Mouse (Mus musculus): ENCODE measurements around the gene Ccdc84.
"Not testable (repeated sequence)": the region's sequence is repeated elsewhere in the genome, so short reads cannot be mapped to it uniquely, and the experiment has no call there.

Gene Ccdc84

DNA sequence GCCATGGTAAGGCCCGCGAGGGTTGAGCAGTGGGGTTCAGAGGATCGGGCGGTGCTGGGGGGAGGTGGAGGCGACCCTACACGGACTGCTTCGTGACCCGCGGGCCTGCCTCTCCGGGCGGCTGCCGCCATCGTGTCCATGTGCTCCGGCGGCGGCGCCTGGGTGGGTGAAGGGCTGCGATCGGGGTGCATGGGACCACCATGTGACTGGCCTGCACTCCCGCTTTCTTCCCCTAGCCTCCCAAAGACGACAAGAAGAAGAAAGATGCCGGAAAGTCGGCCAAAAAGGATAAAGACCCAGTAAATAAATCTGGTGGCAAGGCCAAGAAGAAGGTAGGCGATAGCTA, 10.6 kb downstream of the Ccdc84 start:
- no peak for DNase-seq

DNA sequence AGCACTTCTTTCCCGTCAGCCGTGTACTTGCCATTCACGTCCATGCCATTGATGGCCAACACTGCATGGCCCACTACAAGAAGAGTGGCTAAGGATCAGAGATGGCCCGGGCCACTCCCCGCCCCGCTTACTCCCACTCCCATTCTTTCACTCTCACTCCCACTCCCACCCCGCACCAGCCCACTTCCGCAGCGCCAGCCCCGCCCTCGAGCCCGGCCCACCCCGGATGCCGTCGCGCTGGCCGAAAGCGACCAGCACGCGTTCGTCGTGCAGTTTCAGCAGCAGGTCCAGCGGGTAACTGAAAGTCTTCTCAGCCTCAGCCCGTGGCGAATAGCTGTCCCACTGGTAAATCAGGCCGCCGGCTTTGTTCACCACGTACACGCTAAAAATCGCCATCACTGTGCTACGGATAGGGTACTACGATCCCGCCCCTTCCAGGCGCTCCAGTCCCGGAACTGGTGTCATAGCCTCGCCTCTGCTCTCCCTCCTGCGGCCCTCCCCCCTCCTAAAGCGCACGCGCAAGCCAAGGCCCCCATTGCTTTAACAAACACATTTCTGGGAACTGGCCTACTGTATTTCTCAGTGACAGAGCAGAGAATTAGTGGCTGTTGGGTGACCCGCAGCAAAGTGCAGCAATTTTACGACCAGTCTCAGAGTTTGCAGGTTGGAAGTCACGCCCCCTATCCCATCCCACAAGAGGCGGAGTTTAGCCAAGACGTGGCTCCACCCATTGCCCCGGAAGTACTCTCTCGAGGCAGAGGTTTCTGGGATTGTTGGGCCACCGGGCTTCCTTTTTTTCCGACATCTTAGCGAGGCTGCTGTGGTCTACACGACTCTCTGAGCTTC, 11.2 kb downstream of the Ccdc84 start, which contains the start of the genes Rps25 and Trappc4:
Rps25 (plus strand) TSS at position 234 of the 846 bp plus-strand sequence.
Trappc4 (minus strand) TSS at position 695 of the 846 bp plus-strand sequence.
- DNase-seq: peak; percentile 83

DNA sequence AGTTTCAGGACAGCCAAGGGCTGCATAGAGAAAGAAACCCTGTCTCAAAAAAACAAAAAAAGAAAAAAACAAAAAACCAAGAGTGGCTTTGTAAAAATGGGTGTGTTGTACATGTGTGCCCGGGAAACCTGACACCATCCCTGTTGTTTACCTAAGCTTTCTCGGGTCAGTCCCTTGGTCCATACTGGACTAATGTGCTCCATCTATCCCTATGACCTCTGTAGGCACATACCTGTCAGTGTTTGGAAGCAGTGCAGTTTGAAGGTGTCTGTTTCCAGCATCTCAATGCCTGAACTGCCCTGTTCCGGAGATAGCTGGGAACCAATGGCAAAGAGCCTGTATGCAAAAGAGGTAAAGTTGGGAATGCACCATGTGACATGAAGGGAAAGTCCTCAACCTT, 13.4 kb downstream of the Ccdc84 start:
- no peak for DNase-seq

- no peak for DNase-seq
Observed at GRCm38 (mm10) chr9:44401081-44401480, 17.3 kb downstream of the Ccdc84 start.

DNA sequence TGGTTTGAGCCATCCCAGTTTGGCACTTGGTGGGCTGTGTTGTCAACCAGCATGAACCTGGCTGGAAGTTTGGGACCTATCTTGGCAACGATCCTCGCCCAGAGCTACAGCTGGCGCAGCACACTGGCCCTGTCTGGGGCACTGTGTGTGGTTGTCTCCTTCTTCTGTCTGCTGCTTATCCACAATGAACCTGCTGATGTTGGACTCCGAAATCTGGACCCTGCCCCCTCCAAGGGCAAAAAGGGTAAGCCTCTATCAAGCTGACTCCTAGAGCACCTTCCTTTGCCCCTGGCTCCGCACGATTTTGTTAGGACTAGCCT, 18.6 kb downstream of the Ccdc84 start:
- DNase-seq: no peak

DNA sequence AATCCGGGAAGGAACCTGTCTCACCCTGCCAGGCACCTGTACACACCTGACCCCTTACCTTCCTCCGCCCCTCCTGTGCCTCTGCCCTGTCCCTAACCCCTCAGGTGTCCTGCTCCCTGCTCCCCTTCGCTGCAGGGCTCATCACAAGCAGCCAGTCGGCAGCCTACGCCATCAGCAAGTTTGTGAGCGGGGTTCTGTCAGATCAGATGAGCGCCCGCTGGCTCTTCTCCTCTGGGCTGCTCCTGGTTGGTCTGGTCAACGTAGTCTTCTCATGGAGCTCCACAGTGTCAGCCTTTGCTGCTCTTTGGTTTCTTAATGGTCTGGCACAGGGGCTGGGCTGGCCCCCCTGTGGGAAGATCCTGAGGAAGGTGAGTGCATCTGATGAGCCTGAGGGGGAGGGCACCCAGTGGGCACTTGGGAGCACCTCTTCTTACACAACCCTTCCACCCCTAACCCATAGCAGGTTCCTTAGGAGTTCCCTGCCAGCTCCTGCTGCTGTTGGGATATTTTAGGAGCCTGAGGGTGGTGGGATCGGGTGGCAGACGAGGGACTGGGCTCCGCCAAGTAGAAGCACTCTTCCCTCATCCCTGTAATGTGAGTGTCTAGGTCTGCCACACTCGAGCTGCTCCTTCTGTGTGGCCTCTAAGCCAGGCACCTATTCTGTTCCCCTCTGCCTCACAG, 19.1 kb downstream of the Ccdc84 start:
- DNase-seq: no peak

GRCm38 (mm10) chr9:44398551-44398950, 19.8 kb downstream of the Ccdc84 start:
- no peak for DNase-seq

GRCm38 (mm10) chr9:44398087-44398486, 20.3 kb downstream of the Ccdc84 start:
- no peak for DNase-seq

DNA sequence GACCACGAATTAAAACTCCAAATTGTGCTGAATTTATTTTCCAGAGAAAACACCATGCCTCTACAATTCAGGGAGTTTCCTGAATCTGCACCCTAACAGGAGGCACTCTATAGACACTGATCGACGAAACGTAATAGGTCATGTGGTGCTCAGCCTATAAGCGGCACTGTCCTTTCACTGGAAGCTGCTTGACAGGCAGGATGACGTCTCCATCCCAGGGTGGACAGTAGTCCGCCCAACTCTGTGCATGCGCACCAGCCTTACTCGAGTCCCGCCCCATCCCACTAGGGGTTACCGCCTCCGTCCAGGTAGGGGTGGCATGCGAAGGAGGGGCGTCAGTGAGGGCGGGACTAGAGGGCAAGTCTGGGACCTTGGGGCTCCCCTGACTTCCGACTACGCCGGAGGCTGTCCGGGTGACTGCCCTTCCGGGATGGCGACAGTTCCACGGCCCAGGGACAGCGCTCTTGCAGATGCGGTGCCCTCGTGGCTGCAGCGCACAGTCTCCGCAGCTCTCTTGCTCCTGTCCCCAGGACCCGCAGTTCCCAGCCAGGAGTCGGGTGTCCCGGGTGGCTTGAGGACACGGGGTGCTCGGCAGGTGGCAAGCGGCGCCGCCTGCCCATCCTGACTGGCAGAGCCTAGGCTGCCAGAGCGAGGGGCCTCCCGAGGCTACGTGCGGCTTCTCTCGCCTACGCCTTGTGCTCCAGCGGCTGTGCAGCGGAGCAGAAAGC, 21.5 kb downstream of the Ccdc84 start, which contains the start of gene Slc37a4:
Slc37a4 (plus strand) TSS at position 169 of the 728 bp plus-strand sequence.
- peak; percentile 81 for DNase-seq

GRCm38 (mm10) chr9:44391466-44391865, 26.9 kb downstream of the Ccdc84 start:
- DNase-seq: peak; percentile 82

DNA sequence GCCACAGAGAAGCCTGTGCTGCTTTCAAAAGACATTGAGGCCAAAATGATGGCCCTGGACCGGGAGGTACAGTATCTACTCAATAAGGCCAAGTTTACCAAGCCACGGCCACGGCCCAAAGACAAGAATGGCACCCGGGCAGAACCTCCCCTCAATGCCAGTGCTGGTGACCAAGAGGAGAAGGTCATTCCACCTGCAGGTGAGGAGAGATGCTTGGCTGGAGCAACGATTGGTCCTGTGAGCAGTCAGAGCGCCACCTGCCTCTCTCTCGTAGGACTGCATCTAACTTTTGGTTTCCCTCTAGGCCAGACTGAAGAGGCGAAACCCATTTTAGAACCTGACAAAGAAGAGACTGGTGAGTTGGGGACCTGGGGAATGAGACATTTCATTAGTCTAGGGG, 29.1 kb downstream of the Ccdc84 start:
- peak; percentile 49 for DNase-seq

- no peak for DNase-seq
Observed at GRCm38 (mm10) chr9:44387221-44387620, 31.1 kb downstream of the Ccdc84 start.

- no peak for DNase-seq
Observed at GRCm38 (mm10) chr9:44384596-44384995, 33.8 kb downstream of the Ccdc84 start.

- no peak for DNase-seq
Observed at GRCm38 (mm10) chr9:44379862-44380261, 38.5 kb downstream of the Ccdc84 start.

DNA sequence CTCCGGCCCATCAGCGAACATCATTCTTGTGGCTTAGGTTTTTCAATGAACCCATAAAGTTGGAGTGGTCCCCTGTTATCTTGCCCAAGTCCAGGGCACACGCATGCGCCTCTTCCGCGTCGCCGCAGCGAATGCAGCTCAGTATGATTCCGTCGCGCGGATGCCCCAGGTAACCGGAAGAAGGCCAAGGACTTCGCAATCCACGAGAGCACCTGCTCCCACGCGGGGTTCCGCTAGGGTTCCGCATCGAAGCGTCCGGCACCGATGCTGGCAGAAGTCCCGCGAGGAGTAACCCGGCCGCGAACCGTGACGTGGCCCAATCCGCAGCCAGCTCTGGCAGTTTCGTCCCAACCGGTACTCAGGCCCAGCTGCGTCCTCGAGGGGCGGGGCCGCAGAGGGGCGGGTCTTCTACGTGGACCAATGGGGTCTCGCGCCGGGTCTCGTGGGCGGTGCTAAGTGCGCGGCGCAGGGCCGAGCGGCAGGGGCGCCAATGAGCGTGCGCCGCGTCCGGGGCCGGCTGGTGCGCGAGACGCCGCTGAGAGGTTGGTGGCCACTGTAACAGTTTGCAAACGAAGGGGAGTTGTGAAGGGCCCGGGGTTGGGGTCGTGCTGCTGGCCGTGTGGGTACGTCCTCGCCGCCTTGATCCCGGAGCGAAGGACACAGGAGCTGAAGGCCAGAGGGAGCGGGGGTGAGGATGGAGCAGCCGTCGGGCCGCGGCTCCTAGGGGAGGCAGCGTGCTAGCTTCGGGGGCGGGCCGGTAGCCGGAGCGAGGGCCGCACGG, 39.1 kb downstream of the Ccdc84 start, which contains the start of gene Hyou1:
Hyou1 (plus strand) TSS at position 437 of the 781 bp plus-strand sequence.
- peak; percentile 99 for DNase-seq

DNA sequence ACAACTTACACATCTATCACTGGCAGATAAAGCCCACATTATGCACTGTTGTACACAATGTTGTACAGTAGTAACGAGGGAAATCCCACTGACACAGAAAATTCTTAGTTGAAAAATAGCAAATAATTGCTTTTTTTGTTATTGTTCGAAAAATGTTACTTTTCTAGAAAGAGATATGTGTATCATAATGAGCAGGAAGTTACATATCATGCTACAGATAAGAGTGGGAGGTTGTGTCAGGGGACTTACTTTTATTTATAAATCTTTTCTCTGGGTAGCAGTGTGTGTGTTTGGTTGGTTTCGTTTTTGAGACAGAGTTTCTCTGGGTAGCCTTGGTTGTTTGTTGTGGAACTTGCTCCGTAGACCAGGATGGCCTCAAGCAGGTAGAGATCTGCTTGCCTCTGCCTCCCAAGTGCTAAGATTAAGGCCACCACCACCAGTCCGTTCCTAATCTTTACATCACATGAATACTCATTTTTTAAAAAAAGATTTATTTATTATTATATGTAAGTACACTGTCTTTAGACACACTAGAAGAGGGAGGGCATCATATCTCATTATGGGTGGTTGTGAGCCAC, 40.1 kb downstream of the Ccdc84 start:
- no peak for DNase-seq

DNA sequence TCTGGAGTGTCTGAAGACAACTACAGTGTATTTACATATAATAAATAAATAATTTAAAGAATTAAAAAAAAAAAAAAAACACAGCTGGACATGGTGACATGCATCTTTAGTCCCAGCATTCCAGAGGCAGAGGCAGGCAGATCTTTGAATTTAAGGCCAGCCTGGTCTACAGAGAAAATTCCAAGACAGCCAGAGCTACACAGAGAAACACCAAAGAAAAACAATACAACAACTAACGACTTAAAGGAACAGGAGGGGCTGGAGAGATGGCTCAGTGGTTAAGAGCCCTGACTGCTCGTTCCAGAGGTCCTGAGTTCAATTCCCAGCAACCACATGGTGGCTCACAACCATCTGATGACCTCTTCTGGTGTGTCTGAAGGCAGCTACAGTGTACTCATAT, 41.0 kb downstream of the Ccdc84 start:
- DNase-seq: not testable (repeated sequence)

DNA sequence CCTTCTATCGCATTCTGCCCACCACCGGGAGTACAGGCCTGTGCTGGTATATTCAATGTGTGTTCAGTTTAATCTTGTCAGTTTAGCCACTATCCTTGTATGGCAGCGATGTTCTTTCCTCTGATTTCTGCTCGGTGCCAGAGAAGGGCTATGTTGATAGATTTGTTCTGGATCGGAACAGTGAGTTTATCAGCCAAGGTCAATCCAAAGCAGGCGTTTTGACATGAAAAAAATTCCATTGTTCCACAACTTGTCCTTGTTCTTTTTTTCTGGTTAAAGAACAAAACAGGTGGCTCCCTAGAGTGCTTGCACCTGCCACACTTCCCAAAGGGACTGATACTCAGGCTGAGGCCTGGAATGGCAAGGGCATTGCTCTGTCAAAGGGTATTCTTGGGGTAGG, 42.2 kb downstream of the Ccdc84 start:
- no peak for DNase-seq

DNA sequence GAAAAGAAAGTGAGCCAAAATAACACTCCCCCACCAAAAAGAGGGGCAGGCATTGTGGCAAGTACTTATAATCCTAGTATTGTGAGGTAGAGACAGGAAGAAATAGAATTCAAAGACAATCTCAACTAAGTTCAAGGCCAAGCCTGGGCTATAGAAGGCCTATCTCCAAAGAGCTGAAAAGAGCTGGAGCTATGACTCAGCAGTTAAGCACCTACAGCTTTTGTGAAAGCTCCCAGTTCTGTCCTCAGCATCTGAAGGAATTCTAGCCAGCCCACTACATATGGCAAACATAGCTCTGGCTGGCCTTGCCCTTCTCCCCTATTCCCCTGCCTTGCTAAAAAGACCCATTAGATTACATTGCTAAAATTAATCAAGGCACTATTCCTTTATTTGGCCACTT, 45.0 kb downstream of the Ccdc84 start:
- DNase-seq: no peak

- peak; percentile 31 for DNase-seq
Observed at GRCm38 (mm10) chr9:44364480-44364879, 53.9 kb downstream of the Ccdc84 start.

GRCm38 (mm10) chr9:44361931-44362330, 56.4 kb downstream of the Ccdc84 start:
- DNase-seq: not testable (repeated sequence)

All from right cerebral cortex, postnatal 4 days (tissue).